Mouse (Mus musculus): Measurements from ENCODE around the gene B3galnt2.
A peak's percentile ranks its signal among the peaks of the same experiment; 100 is the strongest.
"Not testable (repeated sequence)": the region's sequence is repeated elsewhere in the genome, so short reads cannot be mapped to it uniquely, and the experiment has no call there.

B3galnt2 gene

DNA sequence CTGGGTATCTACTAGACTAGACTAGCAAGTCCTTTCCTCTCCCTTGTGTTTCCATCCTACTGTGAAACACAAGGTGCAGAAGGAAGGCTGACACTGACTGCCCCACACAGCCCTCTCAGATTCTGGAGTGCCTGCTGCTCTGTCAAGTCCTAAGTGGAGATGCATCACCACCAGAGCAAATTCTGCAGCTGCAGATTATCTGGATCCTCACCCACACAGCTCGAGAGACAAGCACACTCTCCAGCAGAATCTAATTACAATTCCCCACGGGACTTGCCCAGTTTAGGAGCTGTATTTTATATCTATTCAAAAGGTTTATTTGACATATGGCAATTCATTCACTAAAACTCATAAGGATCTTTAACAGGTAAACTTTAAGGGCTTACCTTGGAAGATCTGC lies 51.8 kb downstream of the B3galnt2 start:
- DNase-seq (ENCODE audit: low read depth, low spot score), result no peak

- peak; percentile 37 for DNase-seq (ENCODE audit: low read depth, low spot score)
Observed at GRCm38 (mm10) chr13:14011454-14011995, 57.3 kb downstream of the B3galnt2 start.

DNA sequence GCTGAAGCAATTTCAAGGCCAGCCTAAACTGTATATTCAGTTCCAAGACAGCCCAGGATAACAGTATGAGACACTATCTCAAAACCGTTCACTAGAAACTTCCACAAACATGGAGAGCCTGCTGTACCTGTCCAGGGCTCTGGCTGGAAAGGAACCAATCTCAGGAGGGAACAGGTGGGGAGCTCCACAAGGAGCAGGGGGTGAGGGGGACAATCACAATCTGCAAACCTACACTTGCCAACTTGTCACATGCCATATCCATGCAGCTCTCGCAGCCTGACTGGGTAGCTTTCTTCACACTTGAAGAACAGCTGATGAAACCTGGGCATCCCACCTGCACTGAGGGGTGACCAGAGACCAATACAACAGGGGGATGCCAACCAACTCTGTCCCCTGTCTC lies 59.7 kb downstream of the B3galnt2 start:
- DNase-seq (ENCODE audit: low read depth, low spot score), result no peak

GRCm38 (mm10) chr13:14014540-14014939 lies 60.3 kb downstream of the B3galnt2 start:
- no peak for DNase-seq (ENCODE audit: low read depth, low spot score)

DNA sequence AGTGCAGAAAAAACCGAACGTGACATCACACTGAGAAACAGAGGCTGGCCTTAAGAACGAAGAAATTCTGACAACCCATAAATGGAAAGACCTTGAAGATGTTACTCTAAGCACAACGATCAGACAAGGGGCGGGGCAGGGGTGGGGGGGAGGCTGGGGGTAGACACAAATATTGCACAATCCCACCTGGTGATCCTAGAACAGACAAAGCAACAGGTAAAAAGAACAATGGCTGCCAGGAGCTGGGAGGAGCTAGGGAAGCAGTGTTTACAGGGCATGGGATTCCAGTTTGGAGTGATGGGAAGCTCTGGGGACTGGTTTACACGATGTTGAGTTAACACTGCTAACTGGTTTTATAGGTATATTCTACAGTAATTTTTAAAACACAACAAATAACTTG lies 61.3 kb downstream of the B3galnt2 start:
- DNase-seq (ENCODE audit: low read depth, low spot score), result no peak

- no peak for DNase-seq (ENCODE audit: low read depth, low spot score)
Observed at GRCm38 (mm10) chr13:14018283-14018682, 64.0 kb downstream of the B3galnt2 start.

- DNase-seq (ENCODE audit: low read depth, low spot score), result no peak
Observed at GRCm38 (mm10) chr13:14018852-14019251, 64.6 kb downstream of the B3galnt2 start.

- DNase-seq (ENCODE audit: low read depth, low spot score), result not testable (repeated sequence)
Observed at GRCm38 (mm10) chr13:14021417-14021816, 67.1 kb downstream of the B3galnt2 start.

GRCm38 (mm10) chr13:14025554-14025953 lies 71.3 kb downstream of the B3galnt2 start:
- no peak for DNase-seq (ENCODE audit: low read depth, low spot score)

- no peak for DNase-seq (ENCODE audit: low read depth, low spot score)
Observed at GRCm38 (mm10) chr13:14026154-14026820, 72.0 kb downstream of the B3galnt2 start.

DNA sequence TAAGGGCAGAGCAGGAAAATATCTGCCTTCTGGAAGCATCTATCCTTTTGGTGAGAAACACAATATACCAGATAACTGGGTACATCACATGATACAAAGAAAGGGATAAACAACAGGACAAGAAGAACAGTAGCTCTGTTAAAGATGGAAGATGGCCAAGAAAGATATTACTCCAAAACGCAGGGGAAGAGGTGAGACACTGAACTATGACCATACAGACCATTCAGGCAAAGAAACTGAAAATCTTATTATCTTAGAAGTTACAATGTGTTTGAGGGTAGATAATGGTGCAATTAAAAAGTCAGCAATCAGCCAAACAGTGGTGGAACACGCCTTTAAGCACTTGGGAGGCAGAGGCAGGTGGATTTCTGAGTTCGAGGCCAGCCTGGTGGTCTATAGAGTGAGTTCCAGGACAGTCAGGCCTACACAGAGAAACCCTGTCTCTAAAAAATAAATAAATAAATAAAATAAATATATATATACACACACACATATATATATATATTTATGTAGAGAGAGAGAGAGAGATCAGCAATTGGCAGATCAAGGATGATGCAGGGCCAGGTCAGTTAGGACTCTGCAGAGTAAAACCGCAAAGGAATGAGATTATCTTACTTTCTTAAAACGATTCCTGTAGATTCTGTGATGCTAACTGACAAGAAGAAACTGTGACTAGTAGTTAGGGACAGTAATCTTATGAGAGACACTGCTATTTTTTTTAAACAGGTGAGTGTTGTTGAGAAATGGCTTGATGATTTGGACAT lies 79.2 kb downstream of the B3galnt2 start:
- DNase-seq (ENCODE audit: low read depth, low spot score), result no peak

GRCm38 (mm10) chr13:14034073-14034348 lies 79.7 kb downstream of the B3galnt2 start:
- DNase-seq (ENCODE audit: low read depth, low spot score), result no peak

- DNase-seq (ENCODE audit: low read depth, low spot score), result not testable (repeated sequence)
Observed at GRCm38 (mm10) chr13:14035352-14035751, 81.1 kb downstream of the B3galnt2 start.

DNA sequence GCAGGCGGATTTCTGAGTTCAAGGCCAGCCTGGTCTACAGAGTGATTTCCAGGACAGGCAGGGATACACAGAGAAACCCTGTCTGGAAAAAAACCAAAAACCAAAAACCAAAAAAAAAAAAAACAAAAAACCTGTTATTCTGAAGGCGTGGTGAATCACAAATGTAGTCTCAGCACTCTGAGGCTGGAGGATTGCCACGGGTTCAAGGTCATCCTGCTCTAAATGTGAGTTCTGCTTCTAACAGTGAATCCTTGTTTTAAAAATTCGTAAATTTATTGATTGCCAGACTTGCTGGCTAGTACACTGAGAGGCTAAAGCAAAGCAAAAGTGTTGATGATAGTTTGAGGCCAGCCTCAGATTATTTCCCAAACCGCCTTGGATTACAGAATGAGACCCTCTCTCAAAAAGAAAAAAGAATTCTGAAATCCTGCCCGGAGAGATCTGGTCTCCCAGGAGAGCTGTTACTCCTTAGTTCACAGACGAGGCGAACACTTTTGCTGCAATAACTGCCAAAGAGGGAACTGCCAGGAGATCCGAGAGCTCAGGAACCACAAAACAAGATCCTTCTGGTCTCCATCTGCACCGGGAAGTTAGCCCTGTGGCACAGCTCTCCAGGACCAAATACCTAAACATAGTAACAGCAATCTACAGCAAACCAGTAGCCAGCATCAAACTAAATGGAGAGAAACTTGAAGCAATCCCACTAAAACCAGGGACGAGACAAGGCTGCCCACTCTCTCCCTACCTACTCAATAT lies 81.8 kb downstream of the B3galnt2 start:
- DNase-seq (ENCODE audit: low read depth, low spot score), result no peak

DNA sequence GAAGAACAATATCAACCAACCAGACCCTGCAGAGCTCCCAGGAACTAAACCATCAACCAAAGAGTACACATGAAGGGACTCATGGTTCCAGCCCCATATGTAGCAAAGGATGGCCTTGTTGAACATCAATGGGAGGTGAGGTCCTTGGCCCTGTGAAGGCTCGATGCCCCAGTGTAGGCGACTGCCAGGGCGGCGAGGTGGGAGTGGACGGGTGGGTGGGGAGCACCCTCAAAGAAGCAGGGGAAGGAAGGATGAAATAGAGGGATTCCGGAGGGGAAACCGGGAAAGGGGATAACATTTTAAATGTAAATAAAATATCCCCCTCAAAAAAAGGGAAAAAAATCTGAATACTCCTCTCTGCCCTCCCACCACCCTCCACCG lies 84.6 kb downstream of the B3galnt2 start:
- no peak for DNase-seq (ENCODE audit: low read depth, low spot score)

GRCm38 (mm10) chr13:14039292-14039965 lies 85.2 kb downstream of the B3galnt2 start, which contains the start of gene Tbce:
TSS of gene Tbce (minus strand) at chr13:14039638.
- peak; percentile 94 for DNase-seq (ENCODE audit: low read depth, low spot score)

- DNase-seq (ENCODE audit: low read depth, low spot score), result peak; percentile 42
Observed at GRCm38 (mm10) chr13:14040186-14040585, 85.9 kb downstream of the B3galnt2 start.

DNA sequence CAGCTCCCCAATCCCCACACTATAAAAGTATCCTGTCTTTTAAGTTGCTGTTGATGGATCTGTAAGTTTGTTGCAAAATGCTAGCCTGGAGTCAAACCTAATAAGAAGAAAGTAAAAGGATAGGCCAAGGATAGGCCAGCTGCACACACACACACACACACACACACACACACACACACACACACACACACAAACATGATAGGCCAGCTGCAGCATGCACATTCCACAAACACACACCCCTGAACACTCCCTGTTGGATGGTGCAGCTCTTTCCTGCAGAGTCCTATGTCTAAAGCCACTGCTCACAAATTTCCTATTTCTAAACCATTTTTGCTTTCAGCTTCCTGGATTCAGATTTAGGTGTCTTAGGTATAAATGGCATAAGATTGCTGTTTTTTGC lies 89.6 kb downstream of the B3galnt2 start:
- DNase-seq (ENCODE audit: low read depth, low spot score), result no peak

DNA sequence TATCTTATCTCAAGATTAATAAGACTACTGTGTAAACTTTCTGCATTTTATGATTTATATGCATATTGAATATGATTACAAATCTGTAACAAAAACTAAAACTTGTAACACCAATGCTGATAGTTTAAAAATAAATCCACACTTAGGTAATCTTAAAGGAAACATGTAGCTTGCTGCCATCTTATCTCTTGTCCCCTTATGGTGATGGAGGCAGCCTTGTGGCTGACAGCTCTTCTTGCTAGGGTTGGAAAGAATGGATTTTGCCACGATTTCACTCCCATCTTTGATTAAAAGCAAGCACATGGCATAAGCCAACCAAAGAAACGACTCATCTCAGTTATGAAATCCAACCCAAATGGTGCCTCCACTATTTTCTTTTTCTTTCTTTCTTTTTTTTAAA lies 90.3 kb downstream of the B3galnt2 start:
- no peak for DNase-seq (ENCODE audit: low read depth, low spot score)
